Mouse (Mus musculus) MEL (cell line): ENCODE data around the gene Ss18l2.

Experiments used
- CTCF ChIP-seq, 3 experiments: IDR thresholded peaks in 2 of 3; conservative IDR thresholded peaks in 1 of 3; 2 replicates each; pipeline ENCODE4 v1.5.1; 2011 to 2012; ENCODE audit warnings: low read length in 3 of 3, low read depth in 2 of 3, mild to moderate bottlenecking in 2 of 3, improper control_type of control experiment in 1 of 3, inconsistent platforms in 1 of 3, mixed read lengths in 1 of 3, moderate library complexity in 1 of 3; ENCODE audit not compliant: control insufficient read depth in 1 of 3, insufficient read depth in 1 of 3, poor library complexity in 1 of 3, severe bottlenecking in 1 of 3
- GABPA ChIP-seq: IDR thresholded peaks from 2 replicates; pipeline ENCODE4 v1.6.1; 2012; ENCODE audit warnings: low read depth, mild to moderate bottlenecking, inconsistent platforms, low read length, improper control_type of control experiment, moderate library complexity
- GATA1 ChIP-seq: IDR thresholded peaks from 2 replicates; pipeline ENCODE4 v1.6.1; 2011; ENCODE audit warnings: low read depth, low read length, improper control_type of control experiment
- POLR2AphosphoS2 ChIP-seq: IDR thresholded peaks from 2 replicates; pipeline ENCODE4 v1.6.1; 2011; ENCODE audit warnings: low read length, improper control_type of control experiment
- SMC3 ChIP-seq: IDR thresholded peaks from 2 replicates; pipeline ENCODE4 v1.6.1; 2011; ENCODE audit warnings: low read depth, low read length, improper control_type of control experiment
- UBTF ChIP-seq: IDR thresholded peaks from 2 replicates; pipeline ENCODE4 v1.6.1; 2012; ENCODE audit warnings: low read depth, mild to moderate bottlenecking, inconsistent platforms, low read length, improper control_type of control experiment, moderate library complexity, borderline replicate concordance; ENCODE audit not compliant: insufficient read depth
- USF1 ChIP-seq: IDR thresholded peaks from 2 replicates; pipeline ENCODE4 v1.6.1; 2014; ENCODE audit warnings: low read depth, mild to moderate bottlenecking, inconsistent platforms, low read length, improper control_type of control experiment, moderate library complexity

- TF ChIP-seq GABPA (no peak), CTCF (IDR thresholded peaks at IDR 0.05 in 2 of 3, conservative IDR thresholded peaks at IDR 0.05 in 1 of 3; ENCODE audit: control insufficient read depth in 1 of 3, insufficient read depth in 1 of 3, low read depth in 2 of 3, low read length in 3 of 3, poor library complexity in 1 of 3, severe bottlenecking in 1 of 3) (no peak), SMC3 (no peak), UBTF (no peak), GATA1 (no peak), USF1 (no peak), POLR2AphosphoS2 (no peak)
These were observed 2.3 kb upstream of the Ss18l2 start for GRCm38 (mm10) chr9:121707801-121708200.
